Mouse (Mus musculus): ENCODE data around the gene Mbnl2. TPM values are rescaled to one million over a fixed set of nuclear protein-coding genes. Genes with fewer than 3 reads are reported as not detected.

Gene Mbnl2
- total and polyA plus RNA-seq, 3 experiments: 109 to 232 (median 219) TPM

DNA sequence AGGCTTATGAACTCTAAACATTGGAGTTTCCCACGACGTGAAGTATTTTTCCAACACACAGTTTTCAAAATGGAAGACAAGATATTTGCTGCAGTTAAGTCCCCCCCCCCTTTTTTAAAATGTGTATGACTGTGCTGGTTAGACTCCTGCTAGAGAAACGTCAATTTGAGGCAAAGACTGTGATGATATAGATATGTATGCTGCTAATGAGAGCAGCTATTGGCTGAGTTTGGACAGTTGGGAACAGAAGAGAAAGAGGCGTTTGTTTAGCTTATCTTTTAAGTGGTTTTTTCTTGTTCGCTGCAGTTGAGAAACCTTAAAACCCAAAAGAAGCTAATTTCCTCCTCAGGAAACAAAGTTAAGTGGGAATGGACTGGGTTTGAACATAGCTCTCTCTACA is 106.7 kb downstream of the Mbnl2 start:
- no peak for DNase-seq

DNA sequence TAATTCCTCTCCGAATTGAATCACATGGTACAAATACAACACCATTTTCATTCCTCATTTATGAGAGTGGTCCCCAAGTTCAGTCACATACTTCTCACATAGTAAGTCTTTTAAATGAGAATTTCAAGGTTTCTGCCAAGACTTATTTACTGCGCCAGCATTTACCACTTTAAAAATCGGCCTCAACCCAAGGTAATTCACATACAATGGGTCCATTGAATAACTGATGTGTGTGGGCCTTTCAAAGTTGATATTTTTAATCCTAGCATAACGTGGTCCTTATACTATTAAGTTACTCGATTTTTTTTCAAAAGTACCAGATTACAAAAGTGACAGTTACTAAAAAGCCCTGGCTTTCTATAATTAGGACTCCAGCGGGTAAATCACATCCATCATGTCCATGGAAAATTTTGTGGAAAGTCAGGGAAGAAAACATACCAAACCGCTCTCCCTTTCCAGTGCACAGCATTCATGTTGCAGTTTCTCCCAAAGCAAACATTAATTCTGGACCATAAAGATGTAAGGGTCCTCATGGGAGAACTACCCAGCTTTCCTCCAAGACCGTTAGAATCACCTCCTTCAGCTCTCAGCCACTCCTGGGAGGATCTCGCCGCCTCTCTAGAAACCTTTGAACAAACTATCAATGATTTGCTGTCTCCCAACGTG is 107.8 kb downstream of the Mbnl2 start:
- no peak for DNase-seq

DNA sequence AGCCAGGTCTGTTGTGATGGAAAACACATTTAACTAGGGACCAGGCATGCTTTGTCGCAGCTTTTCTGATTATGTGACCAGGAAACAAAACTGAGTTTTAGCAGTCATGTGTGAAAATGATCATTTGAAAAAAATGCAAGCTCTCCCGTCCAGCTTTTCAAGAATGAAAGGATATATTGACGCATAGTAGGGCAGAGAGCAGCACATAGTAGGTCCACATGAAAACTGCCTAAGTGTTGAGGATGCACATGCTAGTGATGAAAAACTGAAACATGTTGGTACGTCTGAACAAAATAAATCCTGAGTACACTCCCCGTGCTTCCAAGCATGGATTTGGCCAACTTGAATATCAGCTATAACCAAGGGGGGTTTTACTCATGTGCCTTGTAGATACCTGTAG is 109.1 kb downstream of the Mbnl2 start:
- no peak for DNase-seq

DNA sequence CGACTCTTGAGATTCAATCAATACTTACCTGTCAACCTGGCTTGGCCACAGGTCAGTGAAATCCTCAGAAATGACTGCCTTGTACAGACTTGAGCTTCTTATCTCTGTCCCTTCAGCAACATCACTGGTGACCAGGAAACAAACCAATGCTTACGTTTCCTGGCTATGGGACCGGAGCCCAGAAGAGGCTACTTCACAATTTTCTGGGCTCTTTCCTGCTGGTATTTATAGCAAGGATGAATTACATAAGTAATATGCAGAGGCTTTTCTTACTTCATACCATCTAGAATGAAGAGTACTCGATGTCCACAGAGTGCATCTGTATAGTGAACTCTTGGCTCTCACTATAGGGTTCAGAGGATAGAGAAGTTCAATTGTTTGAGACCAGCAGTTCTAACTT is 111.8 kb downstream of the Mbnl2 start:
- no peak for DNase-seq

DNA sequence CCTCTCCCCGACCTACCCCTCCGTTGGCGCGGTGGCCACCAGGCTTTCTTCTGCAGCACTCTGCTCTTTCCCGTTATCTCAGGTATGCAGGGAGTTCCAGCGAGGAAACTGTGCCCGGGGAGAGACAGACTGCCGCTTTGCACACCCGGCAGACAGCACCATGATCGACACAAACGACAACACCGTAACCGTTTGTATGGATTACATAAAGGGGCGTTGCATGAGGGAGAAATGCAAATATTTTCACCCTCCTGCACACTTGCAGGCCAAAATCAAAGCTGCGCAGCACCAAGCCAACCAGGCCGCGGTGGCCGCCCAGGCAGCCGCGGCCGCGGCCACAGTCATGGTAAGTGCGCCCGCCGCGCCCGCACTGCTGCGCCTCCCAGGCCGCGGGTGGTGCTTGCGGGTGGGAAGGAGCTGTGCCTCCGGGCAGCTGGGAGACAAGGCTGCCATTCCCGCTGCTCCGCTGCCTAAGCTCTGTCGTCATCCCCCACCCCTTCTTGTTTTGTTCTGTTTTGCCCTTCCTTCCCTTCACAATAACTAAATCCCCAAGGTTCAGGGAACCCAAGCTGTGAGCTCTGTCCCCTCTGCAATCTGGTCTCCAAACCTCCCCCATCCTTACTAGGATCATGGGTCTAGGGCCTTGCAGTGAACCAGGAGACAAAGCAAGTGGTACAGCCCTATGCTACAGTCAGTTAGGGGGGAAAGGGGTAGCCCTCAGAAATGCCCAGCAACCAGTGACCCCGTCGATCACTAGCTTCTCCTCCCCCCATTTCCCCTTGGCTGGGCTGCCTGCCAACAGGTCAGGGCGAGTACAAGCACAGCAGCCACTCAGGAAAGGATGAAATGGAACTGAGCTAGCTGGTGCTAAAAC is 113.6 kb downstream of the Mbnl2 start:
- DNase-seq: peak; percentile 62

DNA sequence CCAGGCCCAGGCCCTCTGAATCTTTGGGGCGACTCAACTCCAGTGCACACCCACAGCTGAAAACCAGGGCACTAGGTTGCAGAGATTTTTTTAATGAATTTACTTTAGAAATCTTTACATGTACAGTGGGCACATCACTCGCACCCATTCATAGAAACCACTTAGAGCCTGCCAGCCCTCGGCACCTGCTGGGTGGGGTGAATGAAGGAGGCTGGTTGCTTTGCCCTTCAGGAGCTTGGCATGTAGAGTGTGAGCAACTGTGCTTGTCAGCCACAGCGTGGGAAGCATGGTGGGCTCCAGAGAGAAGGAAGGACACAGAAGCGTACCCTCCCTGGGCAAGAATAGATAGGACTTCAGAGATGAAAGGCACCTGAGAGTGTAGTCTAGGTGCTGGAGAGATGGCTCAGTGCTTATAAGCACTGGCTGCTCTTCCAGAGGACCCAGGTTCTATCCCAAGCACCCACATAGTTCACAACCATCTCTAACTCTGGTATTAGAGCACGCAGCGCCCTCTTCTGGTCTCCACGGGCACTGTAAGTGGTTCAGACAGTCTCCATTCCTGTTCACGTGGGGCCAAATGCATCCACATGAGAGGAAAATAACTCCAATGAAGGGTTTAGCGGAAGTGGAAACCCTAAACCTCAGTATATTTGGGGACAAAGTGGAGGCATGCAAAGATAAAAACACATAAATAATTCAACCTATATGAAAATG is 114.9 kb downstream of the Mbnl2 start:
- DNase-seq: no peak

DNA sequence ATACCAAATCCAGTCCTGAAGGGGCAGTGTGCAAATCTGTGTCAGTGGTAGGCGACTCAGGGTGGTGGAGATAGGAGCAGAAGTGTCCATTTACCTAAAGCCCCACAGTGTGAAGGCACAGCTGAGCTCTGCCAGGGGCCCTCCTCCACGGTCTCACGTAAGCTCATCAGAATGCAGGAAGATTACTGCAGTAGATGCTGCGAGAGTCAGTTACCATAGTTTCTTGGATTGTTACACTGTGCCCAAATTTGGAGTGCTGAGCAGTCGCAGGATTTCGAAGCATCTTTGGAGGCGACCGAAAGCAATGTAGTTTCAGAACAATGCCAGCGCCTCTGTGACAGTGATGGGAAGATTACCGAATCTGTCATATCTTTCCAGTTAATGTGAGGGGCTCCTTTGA is 116.2 kb downstream of the Mbnl2 start:
- no peak for DNase-seq

DNA sequence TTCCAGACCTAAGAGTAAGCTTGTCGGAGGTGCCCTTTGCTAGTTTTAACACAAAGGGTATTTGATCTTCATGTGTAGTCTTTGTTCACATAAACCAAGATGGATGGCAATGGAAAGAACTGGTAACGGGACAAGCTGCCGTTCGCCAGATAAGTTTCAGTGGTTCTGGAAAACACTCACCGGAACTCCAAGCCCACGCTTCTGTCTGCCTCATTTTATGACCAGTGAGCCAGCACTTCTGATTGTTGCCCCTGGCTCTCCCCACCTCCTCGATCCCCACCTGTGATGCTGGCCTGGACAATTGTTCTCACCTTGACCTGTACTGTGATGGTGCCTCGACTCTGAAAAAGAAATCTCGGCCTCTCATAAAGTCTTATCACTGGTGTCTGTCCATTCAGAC is 117.0 kb downstream of the Mbnl2 start:
- no peak for DNase-seq

DNA sequence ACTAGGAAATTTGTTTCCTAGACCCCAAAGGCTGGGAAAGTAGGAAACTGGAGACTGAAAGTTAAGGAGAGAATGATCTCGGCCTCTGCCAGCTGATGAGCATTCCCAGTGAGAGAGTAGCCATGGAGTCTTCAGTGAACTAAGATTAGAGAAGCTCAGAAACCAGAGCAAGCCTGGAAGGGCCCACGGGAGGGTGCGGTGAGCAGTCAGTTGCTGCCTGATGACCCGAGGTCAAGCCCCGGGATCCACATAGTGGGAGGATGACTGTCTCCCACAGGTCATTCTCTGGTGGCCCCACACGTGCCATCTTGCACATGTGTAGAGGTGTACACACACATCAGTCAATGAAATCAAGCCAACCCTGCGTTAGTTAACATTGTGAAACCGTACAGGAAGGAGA is 118.0 kb downstream of the Mbnl2 start:
- no peak for DNase-seq

DNA sequence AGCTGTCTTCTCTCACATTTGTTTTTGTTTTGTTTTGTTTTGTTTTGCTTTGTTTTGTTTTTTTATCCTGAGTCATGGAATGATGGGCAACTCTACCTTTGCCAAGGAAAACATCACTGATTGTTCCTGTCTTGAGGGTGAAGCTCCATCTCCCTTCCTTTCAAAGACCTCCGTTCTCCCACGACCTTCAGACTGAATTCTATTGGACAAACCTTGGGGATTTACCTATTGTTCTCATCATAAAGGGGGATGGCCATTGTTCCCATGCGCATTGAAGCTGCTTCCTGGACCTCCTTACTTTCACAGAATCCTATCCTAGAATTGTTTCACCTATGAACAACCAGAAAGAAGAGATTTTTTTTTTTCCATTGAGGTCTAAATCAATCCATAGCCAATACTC is 118.7 kb downstream of the Mbnl2 start:
- DNase-seq: no peak

DNA sequence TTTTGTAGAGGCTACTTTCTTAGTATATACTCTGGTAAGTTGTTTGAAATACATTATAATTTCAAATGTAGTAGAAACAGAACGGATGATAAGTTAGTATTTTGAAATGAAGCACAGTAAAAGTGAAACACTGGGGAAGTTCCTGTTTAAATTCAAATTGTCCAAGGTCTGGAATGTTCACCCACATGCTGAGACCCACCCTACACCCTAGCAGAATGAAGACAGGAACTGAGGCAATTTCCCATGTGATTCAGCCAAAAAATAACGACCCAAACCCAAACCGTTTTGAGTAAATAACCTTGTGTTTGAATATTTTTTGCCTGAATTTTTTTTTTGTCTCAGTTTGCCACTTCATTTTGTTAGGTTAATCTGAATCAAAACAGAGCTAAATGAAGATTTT is 119.4 kb downstream of the Mbnl2 start:
- no peak for DNase-seq

DNA sequence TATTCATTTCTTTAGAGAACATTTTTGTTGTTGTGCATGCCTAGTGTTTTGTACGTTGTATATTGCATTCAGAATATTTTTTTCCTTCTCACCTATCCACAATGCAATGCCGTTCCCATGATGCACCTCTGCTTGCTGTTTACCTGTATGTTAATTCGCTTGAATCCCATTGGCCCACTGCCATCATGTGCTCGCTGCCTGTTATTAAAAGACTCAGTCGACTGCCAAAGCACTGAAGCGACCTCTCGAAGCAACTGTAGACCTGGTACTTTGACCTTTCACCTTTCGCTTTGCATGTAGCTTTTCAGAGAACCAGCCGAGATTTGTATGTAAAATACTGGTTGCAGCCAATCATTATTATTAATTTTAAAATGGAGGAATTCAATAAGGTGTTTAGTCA is 120.0 kb downstream of the Mbnl2 start:
- DNase-seq: no peak

DNA sequence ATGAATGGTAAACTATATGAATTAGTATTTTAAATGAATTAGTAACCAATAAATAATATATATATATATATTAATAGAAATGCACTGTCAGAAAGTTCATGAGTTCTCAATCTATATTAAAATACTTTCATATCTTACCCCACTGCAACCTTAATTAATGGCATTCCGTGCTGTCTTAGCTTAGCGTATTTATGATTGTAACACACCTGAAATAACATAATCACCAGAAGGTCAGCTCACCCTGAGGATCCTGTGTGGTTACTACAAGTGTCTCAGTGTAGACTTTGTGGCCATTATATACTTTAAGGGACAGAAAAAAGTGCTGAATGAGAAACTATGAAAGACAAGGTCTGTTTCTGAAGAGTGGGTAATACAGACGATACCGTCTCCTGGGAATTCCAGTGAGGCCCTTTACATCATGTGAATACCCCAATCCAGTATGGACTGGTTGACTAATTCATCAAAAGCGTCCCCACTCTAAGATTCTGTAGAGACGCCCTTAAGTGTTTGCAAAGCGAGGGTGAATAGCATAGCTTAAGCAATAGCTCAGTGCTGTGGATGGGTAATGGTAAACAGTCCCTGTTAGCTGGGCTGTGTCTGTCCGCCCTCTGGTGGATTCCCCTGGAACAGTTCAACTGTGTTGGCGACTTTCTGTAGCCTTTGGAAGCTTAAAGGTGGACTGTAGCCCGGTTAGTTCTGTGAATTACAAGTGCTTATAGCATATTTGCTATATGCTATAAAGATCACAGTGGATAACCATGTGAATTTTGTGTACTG is 122.6 kb downstream of the Mbnl2 start:
- DNase-seq: peak; percentile 81

DNA sequence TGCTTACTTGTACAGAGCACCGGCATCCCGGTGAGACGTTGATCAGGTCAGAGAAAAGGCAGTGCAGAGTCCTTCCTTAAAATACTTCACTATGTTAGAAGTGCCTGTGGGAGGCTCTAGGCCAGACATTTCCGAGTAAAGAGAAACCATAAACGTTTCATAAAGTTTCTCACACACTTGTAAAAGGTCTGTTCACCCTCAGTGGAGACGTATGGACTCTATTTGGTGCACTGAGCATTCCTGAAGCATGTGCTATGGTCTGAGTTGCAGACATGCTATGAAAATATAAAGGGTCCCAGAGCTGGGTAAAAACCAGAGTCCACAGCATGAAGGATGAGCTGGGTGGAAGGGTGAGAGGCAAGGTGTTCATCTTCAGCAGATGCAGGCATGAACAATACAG is 124.1 kb downstream of the Mbnl2 start:
- DNase-seq: no peak

DNA sequence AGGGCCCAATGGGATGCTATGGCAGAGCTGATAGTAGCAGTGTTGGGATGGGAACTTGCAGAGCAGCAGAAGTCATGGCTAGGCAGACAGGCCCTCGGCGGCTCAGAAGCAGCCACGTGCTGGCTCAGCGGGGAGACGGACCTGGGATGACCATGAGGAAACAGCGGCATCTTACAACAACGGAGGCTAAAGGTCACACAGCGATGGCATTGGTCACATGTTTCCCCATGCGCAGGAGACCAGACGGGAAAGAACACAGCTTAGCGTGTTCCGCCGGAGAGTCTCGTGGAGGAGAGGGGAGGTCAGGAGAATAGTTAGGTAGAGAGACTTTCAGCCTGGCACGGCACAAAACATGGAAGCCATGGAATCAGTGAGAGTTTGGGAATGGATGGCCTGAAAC is 125.7 kb downstream of the Mbnl2 start:
- DNase-seq: no peak

DNA sequence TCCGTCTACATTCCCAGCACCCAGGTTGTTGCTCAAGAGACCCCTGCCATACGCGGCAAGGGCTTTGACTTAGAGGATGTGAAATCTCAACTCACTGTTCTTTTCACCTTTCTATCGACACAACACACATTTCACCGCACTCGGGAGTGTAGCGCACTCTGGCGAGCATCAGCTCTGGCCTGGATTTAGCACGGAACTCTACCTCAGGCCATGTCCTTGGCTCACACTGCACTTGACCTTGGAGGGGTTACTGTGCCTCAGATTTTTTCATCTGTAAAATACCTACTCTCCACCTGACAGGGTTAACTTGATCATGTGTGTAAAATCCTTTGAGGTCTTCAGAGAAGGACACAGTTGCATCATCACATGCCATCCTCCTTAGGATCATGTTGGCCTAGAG is 127.2 kb downstream of the Mbnl2 start:
- DNase-seq: no peak

DNA sequence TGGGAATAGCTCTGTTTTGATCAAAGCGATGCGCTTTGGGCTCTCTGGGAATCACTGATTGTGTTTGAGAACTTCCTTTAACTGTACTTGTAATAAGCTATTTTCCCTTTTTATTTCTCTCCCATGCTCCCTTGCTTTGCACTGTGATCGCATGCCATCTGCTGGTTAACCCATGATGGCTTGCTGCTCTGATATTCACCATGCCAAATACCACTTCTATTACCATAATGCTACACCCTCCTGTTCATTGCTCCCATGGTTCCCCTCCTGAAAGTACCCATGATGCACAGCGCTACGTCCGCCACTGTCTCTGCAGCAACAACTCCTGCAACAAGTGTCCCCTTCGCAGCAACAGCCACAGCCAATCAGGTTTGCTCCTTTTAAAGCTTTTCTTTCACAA is 128.9 kb downstream of the Mbnl2 start:
- DNase-seq: no peak

DNA sequence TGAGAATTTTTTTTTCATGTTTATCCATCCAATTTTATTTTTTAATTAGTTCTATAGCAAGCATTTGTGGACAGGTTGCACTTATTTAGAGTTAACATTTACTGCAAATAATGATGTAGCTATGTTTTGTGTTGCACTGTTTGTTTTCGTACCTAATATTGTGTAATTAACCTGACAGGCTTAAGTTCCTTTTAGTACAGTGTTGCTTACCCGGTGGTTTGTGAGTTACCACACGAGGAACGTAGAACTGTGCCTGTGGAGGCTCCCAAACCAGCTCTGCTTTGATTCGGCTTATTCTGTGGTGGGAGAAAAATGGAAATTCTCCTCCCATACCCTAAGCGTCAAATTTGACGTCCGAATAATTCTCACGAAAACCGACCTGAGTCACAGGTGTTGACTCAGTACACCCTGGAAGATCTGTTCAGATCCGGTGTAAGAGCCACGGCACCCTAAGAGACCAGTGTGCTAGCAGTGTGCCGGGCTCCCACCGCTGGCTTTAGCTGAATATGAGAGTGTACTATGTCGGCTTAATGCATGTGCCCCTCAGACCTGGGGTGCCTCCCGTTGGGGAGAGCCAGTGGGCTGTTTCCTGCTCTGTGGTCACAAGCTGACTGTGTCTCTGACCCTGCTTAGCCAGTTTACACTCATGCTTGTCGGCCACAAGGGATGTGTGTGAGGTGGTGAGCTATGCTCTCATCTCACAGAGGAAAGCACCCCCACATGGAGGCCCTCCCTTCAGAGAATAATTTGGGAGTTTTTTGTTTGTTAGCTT is 129.5 kb downstream of the Mbnl2 start:
- DNase-seq: no peak

DNA sequence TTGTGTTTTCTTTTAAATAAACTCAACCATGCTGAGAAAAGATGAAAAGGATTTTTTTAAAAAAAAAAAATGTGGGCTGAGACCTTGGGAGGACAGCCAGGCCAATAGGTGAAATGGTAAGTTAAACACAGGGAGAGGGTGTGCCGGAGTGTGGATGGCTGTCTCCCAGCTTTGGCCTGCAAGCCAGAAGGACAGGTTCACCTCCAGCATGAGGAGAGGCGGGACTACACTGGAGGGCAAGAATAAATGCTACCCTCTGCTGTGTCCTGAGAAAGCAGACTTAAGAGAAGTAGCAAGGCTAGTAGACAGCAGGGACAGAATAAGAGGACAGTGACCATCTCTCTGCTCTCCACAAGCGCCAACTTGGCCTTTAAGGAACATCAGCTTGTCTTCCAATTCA is 130.1 kb downstream of the Mbnl2 start:
- DNase-seq: peak; percentile 45

DNA sequence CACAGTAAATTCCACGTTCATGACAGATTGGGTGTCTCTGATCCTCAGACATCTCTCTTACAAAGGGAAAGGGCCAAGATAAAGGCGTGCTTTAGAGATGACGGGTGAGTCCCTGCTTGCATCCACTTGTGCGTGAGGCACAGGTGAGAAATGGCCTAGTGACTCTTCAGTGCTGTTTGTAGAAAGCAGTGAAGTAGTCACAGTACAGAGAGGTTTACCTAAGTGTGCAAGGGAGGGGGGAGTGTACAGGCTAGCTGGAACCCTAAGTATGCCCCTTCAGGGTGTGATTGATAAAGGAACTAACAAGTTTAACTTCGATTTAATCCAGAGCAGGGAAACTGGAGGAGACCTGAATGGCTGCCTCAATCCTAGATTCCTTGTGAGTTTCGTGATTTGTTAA is 130.8 kb downstream of the Mbnl2 start:
- DNase-seq: no peak

DNA sequence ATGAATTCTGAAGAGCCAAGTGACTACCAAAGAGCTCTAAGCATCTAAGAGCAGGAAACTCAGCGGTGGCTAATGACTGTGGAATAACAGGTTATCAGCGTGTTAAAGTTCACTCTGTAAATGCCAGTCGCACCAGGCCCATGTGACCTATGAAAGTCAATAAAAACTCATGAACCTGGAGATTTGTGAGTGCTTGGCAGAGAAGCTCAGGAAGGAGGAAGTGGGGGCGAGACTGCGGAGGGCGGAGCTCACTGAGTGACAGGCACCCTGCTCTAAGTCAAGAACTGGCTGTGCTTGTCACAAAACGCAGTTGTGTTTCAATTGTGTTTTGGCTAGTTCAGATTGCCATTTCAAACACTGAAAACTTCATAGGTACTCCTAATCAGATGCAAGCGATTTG is 131.4 kb downstream of the Mbnl2 start:
- DNase-seq: peak; percentile 44

DNA sequence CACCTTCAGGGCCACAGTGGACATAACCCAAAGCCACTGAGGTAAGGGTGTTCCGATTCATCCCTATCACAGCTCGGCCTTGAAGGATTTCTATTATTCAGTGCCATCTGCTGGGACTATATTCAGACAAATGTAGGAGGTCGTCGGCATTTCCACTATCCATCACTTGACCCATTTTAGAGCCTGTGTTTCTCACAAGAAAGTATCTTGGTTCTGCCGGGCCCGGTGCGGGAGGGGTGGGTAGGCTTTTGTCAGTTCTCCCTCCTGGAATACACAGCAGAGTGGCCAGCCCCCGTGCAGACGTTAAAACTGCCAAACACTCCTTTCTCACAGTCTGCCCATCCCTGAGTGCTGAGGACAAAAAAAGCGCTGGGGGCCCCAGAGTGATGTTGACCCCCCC is 134.4 kb downstream of the Mbnl2 start:
- DNase-seq: no peak
